Mouse (Mus musculus): ENCODE measurements around the gene Fgfr2. TPM values are rescaled to one million over a fixed set of nuclear protein-coding genes. Genes with fewer than 3 reads are reported as not detected.

The Fgfr2 gene
- polyA plus RNA-seq, 1 experiment = 0.17 TPM

GRCm38 (mm10) chr7:130568783-130569436, 2554.2 kb downstream of the Fgfr2 start:
- no peak overlapping the region for H3K4me2 ChIP-seq (ENCODE audit: low read depth)
- TF ChIP-seq MYOD1 (IDR thresholded peaks at IDR 0.05; ENCODE audit: control insufficient read depth in 1 of 3, insufficient read length in 2 of 3, low read depth in 2 of 3) (peak in 2 of 3 experiments; percentile 9 to 78), E2F4 (IDR thresholded peaks at IDR 0.05; ENCODE audit: insufficient read depth) (no peak), TCF3 (IDR thresholded peaks at IDR 0.05; ENCODE audit: insufficient read length, low read depth) (no peak), POLR2AphosphoS2 (IDR thresholded peaks at IDR 0.05; ENCODE audit: insufficient read length, low read depth) (no peak), CEBPB (IDR thresholded peaks at IDR 0.05; ENCODE audit: insufficient read depth, poor library complexity, severe bottlenecking) (no peak), TCF12 (IDR thresholded peaks at IDR 0.05; ENCODE audit: insufficient read depth, poor library complexity, severe bottlenecking) (no peak), MYOG (IDR thresholded peaks at IDR 0.05; ENCODE audit: control insufficient read depth in 1 of 3, insufficient read depth in 1 of 3, insufficient read length in 2 of 3, low read depth in 2 of 3) (peak in 2 of 3 experiments; percentile 23 to 62), SRF (IDR thresholded peaks at IDR 0.05; ENCODE audit: control insufficient read depth, insufficient read length, low read depth) (no peak), MAX (IDR thresholded peaks at IDR 0.05; ENCODE audit: low read depth) (no peak), USF1 (IDR thresholded peaks at IDR 0.05; ENCODE audit: low read depth) (no peak), REST (IDR thresholded peaks at IDR 0.05; ENCODE audit: insufficient read depth, insufficient read length) (no peak), POLR2A (IDR thresholded peaks at IDR 0.05; ENCODE audit: insufficient read length, low read depth) (no peak)
- H3K36me3 ChIP-seq (ENCODE audit: control insufficient read depth, insufficient read depth) = no peaks in the 10 kb centered on the region
- H3K4me3 ChIP-seq = no peak overlapping the region
- no peaks in the 10 kb centered on the region for H3K79me2 ChIP-seq (ENCODE audit: control insufficient read depth, insufficient read depth)
- no peak overlapping the region for H3ac ChIP-seq (ENCODE audit: control insufficient read depth, insufficient read length)
- H3K27me3 ChIP-seq (ENCODE audit: control insufficient read depth, insufficient read depth, insufficient read length) = no peaks in the 10 kb centered on the region

DNA sequence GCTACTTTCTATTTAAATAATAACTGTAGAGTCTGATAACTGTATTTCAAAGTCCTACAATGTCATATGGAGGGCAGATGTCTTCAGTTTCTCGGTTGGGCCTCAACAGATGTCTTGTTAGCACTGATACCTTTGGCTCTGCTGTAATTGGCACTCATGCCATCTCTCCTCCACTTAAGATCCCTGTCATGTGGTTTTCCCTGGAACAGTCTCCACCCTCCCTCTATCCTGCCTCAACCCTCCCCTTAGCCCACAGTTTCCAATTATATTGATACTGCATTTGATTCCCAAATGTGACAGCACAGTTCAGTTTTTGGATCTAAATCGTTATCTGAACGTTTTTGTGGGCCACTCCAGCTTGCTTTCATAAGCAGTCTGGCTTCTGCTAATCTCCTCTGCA, 2558.6 kb downstream of the Fgfr2 start:
- Histone ChIP-seq H3K4me2 (ENCODE audit: low read depth) (peak overlapping the region; percentile 16), H3ac (ENCODE audit: control insufficient read depth, insufficient read length) (no peak overlapping the region), H3K79me2 (ENCODE audit: control insufficient read depth, insufficient read depth) (no peaks in the 10 kb centered on the region), H3K27me3 (ENCODE audit: control insufficient read depth, insufficient read depth, insufficient read length) (no peaks in the 10 kb centered on the region), H3K36me3 (ENCODE audit: control insufficient read depth, insufficient read depth) (no peaks in the 10 kb centered on the region), H3K4me3 (no peak overlapping the region)
- TF ChIP-seq E2F4 (IDR thresholded peaks at IDR 0.05; ENCODE audit: insufficient read depth) (no peak), REST (IDR thresholded peaks at IDR 0.05; ENCODE audit: insufficient read depth, insufficient read length) (no peak), TCF12 (IDR thresholded peaks at IDR 0.05; ENCODE audit: insufficient read depth, poor library complexity, severe bottlenecking) (no peak), CEBPB (IDR thresholded peaks at IDR 0.05; ENCODE audit: insufficient read depth, poor library complexity, severe bottlenecking) (no peak), TCF3 (IDR thresholded peaks at IDR 0.05; ENCODE audit: insufficient read length, low read depth) (no peak), MAX (IDR thresholded peaks at IDR 0.05; ENCODE audit: low read depth) (no peak), SRF (IDR thresholded peaks at IDR 0.05; ENCODE audit: control insufficient read depth, insufficient read length, low read depth) (no peak), USF1 (IDR thresholded peaks at IDR 0.05; ENCODE audit: low read depth) (no peak), MYOD1 (IDR thresholded peaks at IDR 0.05; ENCODE audit: control insufficient read depth in 1 of 3, insufficient read length in 2 of 3, low read depth in 2 of 3) (no peak), MYOG (IDR thresholded peaks at IDR 0.05; ENCODE audit: control insufficient read depth in 1 of 3, insufficient read depth in 1 of 3, insufficient read length in 2 of 3, low read depth in 2 of 3) (no peak), POLR2AphosphoS2 (IDR thresholded peaks at IDR 0.05; ENCODE audit: insufficient read length, low read depth) (no peak), POLR2A (IDR thresholded peaks at IDR 0.05; ENCODE audit: insufficient read length, low read depth) (no peak)

DNA sequence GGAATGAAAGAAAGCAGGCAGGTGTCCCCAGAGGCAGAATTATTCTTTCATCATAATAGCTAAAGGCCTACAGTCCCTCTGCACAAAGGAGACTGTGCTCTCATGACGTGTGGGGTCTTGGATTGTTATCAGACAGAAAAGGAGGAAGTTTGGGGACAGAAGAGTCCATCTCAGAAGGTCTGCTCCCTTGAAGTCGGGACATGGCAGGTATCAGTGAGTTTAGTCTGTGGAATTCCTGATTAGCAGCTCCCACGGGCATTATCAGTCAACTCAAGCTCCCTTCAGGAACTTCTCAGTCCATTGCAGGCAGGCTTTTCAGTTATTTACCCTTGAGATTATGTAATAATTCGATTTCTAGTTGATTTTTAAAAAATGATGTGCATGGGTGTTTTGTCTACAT, 2559.3 kb downstream of the Fgfr2 start:
- no peak overlapping the region for H3ac ChIP-seq (ENCODE audit: control insufficient read depth, insufficient read length)

GRCm38 (mm10) chr7:130563276-130563675, 2559.9 kb downstream of the Fgfr2 start:
- H3K79me2 ChIP-seq (ENCODE audit: control insufficient read depth, insufficient read depth) = no peaks in the 10 kb centered on the region
- no peak overlapping the region for H3K4me3 ChIP-seq
- TF ChIP-seq USF1 (IDR thresholded peaks at IDR 0.05; ENCODE audit: low read depth) (no peak), TCF12 (IDR thresholded peaks at IDR 0.05; ENCODE audit: insufficient read depth, poor library complexity, severe bottlenecking) (no peak), MAX (IDR thresholded peaks at IDR 0.05; ENCODE audit: low read depth) (no peak), CEBPB (IDR thresholded peaks at IDR 0.05; ENCODE audit: insufficient read depth, poor library complexity, severe bottlenecking) (no peak), MYOG (IDR thresholded peaks at IDR 0.05; ENCODE audit: control insufficient read depth in 1 of 3, insufficient read depth in 1 of 3, insufficient read length in 2 of 3, low read depth in 2 of 3) (no peak), MYOD1 (IDR thresholded peaks at IDR 0.05; ENCODE audit: control insufficient read depth in 1 of 3, insufficient read length in 2 of 3, low read depth in 2 of 3) (no peak), E2F4 (IDR thresholded peaks at IDR 0.05; ENCODE audit: insufficient read depth) (no peak), TCF3 (IDR thresholded peaks at IDR 0.05; ENCODE audit: insufficient read length, low read depth) (no peak), REST (IDR thresholded peaks at IDR 0.05; ENCODE audit: insufficient read depth, insufficient read length) (no peak), POLR2A (IDR thresholded peaks at IDR 0.05; ENCODE audit: insufficient read length, low read depth) (no peak), POLR2AphosphoS2 (IDR thresholded peaks at IDR 0.05; ENCODE audit: insufficient read length, low read depth) (no peak), SRF (IDR thresholded peaks at IDR 0.05; ENCODE audit: control insufficient read depth, insufficient read length, low read depth) (no peak)
- no peak overlapping the region for H3ac ChIP-seq (ENCODE audit: control insufficient read depth, insufficient read length)
- H3K27me3 ChIP-seq (ENCODE audit: control insufficient read depth, insufficient read depth, insufficient read length) = no peaks in the 10 kb centered on the region
- H3K36me3 ChIP-seq (ENCODE audit: control insufficient read depth, insufficient read depth) = no peaks in the 10 kb centered on the region
- no peak overlapping the region for H3K4me2 ChIP-seq (ENCODE audit: low read depth)

More for the DNA sequence above, 2559.3 kb downstream of the Fgfr2 start:
- Histone ChIP-seq H3K27me3 (ENCODE audit: control insufficient read depth, insufficient read depth, insufficient read length) (no peaks in the 10 kb centered on the region), H3K4me2 (ENCODE audit: low read depth) (no peak overlapping the region), H3K4me3 (no peak overlapping the region), H3K36me3 (ENCODE audit: control insufficient read depth, insufficient read depth) (no peaks in the 10 kb centered on the region), H3K79me2 (ENCODE audit: control insufficient read depth, insufficient read depth) (no peaks in the 10 kb centered on the region)
- no peak for TF ChIP-seq TCF3 (IDR thresholded peaks at IDR 0.05; ENCODE audit: insufficient read length, low read depth)
- TF ChIP-seq POLR2AphosphoS2 (IDR thresholded peaks at IDR 0.05; ENCODE audit: insufficient read length, low read depth) = no peak
- no peak for TF ChIP-seq CEBPB (IDR thresholded peaks at IDR 0.05; ENCODE audit: insufficient read depth, poor library complexity, severe bottlenecking)
- TF ChIP-seq POLR2A (IDR thresholded peaks at IDR 0.05; ENCODE audit: insufficient read length, low read depth) = no peak
- no peak for TF ChIP-seq USF1 (IDR thresholded peaks at IDR 0.05; ENCODE audit: low read depth)
- no peak for TF ChIP-seq MYOG (IDR thresholded peaks at IDR 0.05; ENCODE audit: control insufficient read depth in 1 of 3, insufficient read depth in 1 of 3, insufficient read length in 2 of 3, low read depth in 2 of 3)
- TF ChIP-seq MYOD1 (IDR thresholded peaks at IDR 0.05; ENCODE audit: control insufficient read depth in 1 of 3, insufficient read length in 2 of 3, low read depth in 2 of 3) = no peak
- no peak for TF ChIP-seq SRF (IDR thresholded peaks at IDR 0.05; ENCODE audit: control insufficient read depth, insufficient read length, low read depth)
- no peak for TF ChIP-seq E2F4 (IDR thresholded peaks at IDR 0.05; ENCODE audit: insufficient read depth)
- TF ChIP-seq REST (IDR thresholded peaks at IDR 0.05; ENCODE audit: insufficient read depth, insufficient read length) = no peak
- TF ChIP-seq TCF12 (IDR thresholded peaks at IDR 0.05; ENCODE audit: insufficient read depth, poor library complexity, severe bottlenecking) = no peak
